Mouse (Mus musculus): ENCODE data around the gene Xpnpep1.

GRCm38 (mm10) chr19:53069451-53069850 is 29.4 kb upstream of the Xpnpep1 start:
- TF ChIP-seq POLR2A (IDR thresholded peaks at IDR 0.05; ENCODE audit: extremely low read depth, insufficient read depth, low read length) (no peak), CTCF (IDR thresholded peaks at IDR 0.05; ENCODE audit: extremely low read depth, insufficient read depth, low read length) (no peak)
